Mouse (Mus musculus) heart, adult 2 months (tissue): ENCODE results near the gene Gm13287.
"Not testable (repeated sequence)": the region's sequence is repeated elsewhere in the genome, so short reads cannot be mapped to it uniquely, and the experiment has no call there.

ENCODE experiments used
- CTCF ChIP-seq: fragments of 200-600 bp; IDR thresholded peaks from 2 replicates; pipeline ENCODE4 v1.8.1; 2022; ENCODE audit warnings: antibody characterized with exemption, mild to moderate bottlenecking, moderate library complexity
- EP300 ChIP-seq: fragments of 200-500 bp; IDR thresholded peaks from 2 replicates; pipeline ENCODE4 v1.6.1; 2011; ENCODE audit warnings: low read depth, low read length, control low read depth; ENCODE audit not compliant: insufficient read depth

- TF ChIP-seq CTCF, EP300: not testable (repeated sequence)
Measured at GRCm38 (mm10) chr4:88758751-88759150, 44.3 kb upstream of the Gm13287 start.
